8 mouse cellular contexts compared by ENCODE assay signal in the genomic region with DNA sequence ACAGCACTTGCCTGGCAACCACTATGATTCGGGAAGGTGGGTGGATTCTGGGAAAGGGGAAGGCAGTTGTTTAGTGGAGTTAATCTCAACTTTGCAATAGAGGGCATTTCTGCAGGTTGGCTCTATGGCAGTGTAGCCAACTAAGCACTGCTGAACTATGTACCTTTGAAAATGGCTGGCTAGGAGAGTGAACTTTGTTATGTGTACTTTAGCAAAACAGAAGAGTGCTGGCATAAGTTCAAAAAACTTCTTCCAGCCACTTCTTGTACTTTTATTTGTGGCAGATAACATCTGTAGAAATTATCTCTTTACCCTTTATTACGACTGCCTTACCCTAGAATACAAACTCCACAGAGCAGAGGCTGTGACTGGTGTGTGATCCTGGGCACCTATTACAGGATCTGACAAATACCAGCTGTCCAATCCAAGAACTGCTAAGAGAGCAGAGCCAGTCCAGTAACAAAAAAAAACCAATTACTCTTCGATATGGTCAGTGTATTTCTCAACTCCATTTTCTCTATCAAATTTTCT. TPM values are rescaled to one million over a fixed set of nuclear protein-coding genes. Genes with fewer than 3 reads are reported as not detected.
DNase-seq lines count a peak whose midpoint lies in the region; ATAC-seq lines count a peak whose summit lies in the region.

No protein-coding gene starts in this region.

- no peak overlapping the region for H3K27ac ChIP-seq in heart, embryonic 16.5 days (ENCODE audit: low read length)
- H3K27ac ChIP-seq in brown adipose tissue, adult 24 weeks (replicated peaks; ENCODE audit: low read depth, low read length), result no peak overlapping the region
- no peak overlapping the region for H3K27ac ChIP-seq in intestine, embryonic 14.5 days (ENCODE audit: low read depth)
- peak overlapping the region; percentile 80; the same call in 1 of the 2 replicates for H3K27ac ChIP-seq in midbrain, embryonic 12.5 days (replicated peaks)

- H3K9ac ChIP-seq in heart, embryonic 16.5 days (ENCODE audit: low read length), result no peak overlapping the region; the same call in 1 of the 2 replicates
- H3K9ac ChIP-seq in intestine, embryonic 14.5 days (ENCODE audit: low read length), result no peak overlapping the region
- peak overlapping the region; percentile 34; the same call in 1 of the 2 replicates for H3K9ac ChIP-seq in midbrain, embryonic 12.5 days (replicated peaks)

- WGBS in heart, embryonic 16.5 days, result 37% methylated on average over 3 of the region's 3 CpGs
- 35% methylated on average over 3 of the region's 3 CpGs for WGBS in intestine, embryonic 14.5 days
- WGBS in midbrain, embryonic 12.5 days, result 64% methylated on average over 3 of the region's 3 CpGs

- no peaks in the 10 kb centered on the region for H3K9me3 ChIP-seq in heart, embryonic 16.5 days (replicated peaks; ENCODE audit: control insufficient read depth, low read length)
- H3K9me3 ChIP-seq in intestine, embryonic 14.5 days (ENCODE audit: control insufficient read depth, low read length), result no peaks in the 10 kb centered on the region
- no peaks in the 10 kb centered on the region for H3K9me3 ChIP-seq in midbrain, embryonic 12.5 days

- H3K4me2 ChIP-seq in heart, embryonic 16.5 days (ENCODE audit: low read depth, low read length), result peak overlapping the region; percentile 66
- peak overlapping the region; percentile 55 for H3K4me2 ChIP-seq in intestine, embryonic 14.5 days (ENCODE audit: low read length)
- H3K4me2 ChIP-seq in midbrain, embryonic 12.5 days (replicated peaks), result peak overlapping the region; percentile 57

- peaks cover 3% of the 10 kb centered on the region for H3K4me1 ChIP-seq in heart, embryonic 16.5 days (ENCODE audit: control insufficient read depth, insufficient read depth, low read length)
- H3K4me1 ChIP-seq in brown adipose tissue, adult 24 weeks (ENCODE audit: control insufficient read depth, insufficient read depth, insufficient read length, low read length), result peaks cover 3% of the 10 kb centered on the region
- peaks cover 12% of the 10 kb centered on the region; the same call in 1 of the 2 replicates for H3K4me1 ChIP-seq in intestine, embryonic 14.5 days (replicated peaks; ENCODE audit: control insufficient read depth, insufficient read depth, low read length)
- peaks cover 5% of the 10 kb centered on the region for H3K4me1 ChIP-seq in midbrain, embryonic 12.5 days

- no peak for ATAC-seq in heart, embryonic 16.5 days (replicated peaks; ENCODE audit: extremely low read depth, insufficient read depth, low FRiP score)
- no peak for ATAC-seq in intestine, embryonic 14.5 days (replicated peaks; ENCODE audit: low FRiP score, low TSS enrichment, low read depth)
- ATAC-seq in midbrain, embryonic 12.5 days (ENCODE audit: low FRiP score, low read depth), result no peak; the same call in 1 of the 2 replicates

- no peak for DNase-seq in heart, postnatal 4 days
- DNase-seq in intestine, embryonic 14.5 days (ENCODE audit: low spot score), result no peak
- no peak for DNase-seq in left cerebral cortex, adult 8-10 months (ENCODE audit: low spot score in 2 of 2)
- DNase-seq in thymus, postnatal 25 days, result no peak
- no peak for DNase-seq in thymus, postnatal 0 days (ENCODE audit: low spot score)

- no peak overlapping the region; the same call in 1 of the 2 replicates for H3K4me3 ChIP-seq in heart, embryonic 16.5 days (ENCODE audit: low read length)
- peak overlapping the region; percentile 60; the same call in 1 of the 2 replicates for H3K4me3 ChIP-seq in brown adipose tissue, adult 24 weeks (ENCODE audit: insufficient read depth, low read depth, low read length)
- 0 out of 2 replicates have a peak overlapping the region, but pooled peaks have one; percentile 64 for H3K4me3 ChIP-seq in intestine, embryonic 14.5 days (ENCODE audit: low read depth, low read length)
- peak overlapping the region; percentile 64; the same call in 1 of the 2 replicates for H3K4me3 ChIP-seq in midbrain, embryonic 12.5 days

- H3K36me3 ChIP-seq in heart, embryonic 16.5 days (ENCODE audit: control insufficient read depth, insufficient read depth), result no peaks in the 10 kb centered on the region
- peaks cover 3% of the 10 kb centered on the region; the same call in 1 of the 2 replicates for H3K36me3 ChIP-seq in intestine, embryonic 14.5 days (ENCODE audit: control insufficient read depth, insufficient read depth, low read length)
- H3K36me3 ChIP-seq in midbrain, embryonic 12.5 days, result 0 out of 2 replicates have a peak, but pooled peaks cover 3% of the 10 kb centered on the region

- no peaks in the 10 kb centered on the region for H3K27me3 ChIP-seq in heart, embryonic 16.5 days (ENCODE audit: control insufficient read depth, insufficient read depth, low read length)
- H3K27me3 ChIP-seq in intestine, embryonic 14.5 days (replicated peaks; ENCODE audit: control insufficient read depth, insufficient read depth, low read length), result no peaks in the 10 kb centered on the region
- no peaks in the 10 kb centered on the region for H3K27me3 ChIP-seq in midbrain, embryonic 12.5 days

RNA-seq across cellular contexts. Expression of a gene that starts 0.8 kb away (rescaled TPM):
- polyA plus RNA-seq in heart, embryonic 16.5 days (2015; fragmentation: Nextera tagmentation; extraction: Ambion mirVana), result 4.0 and 4.2 TPM in 2 replicates
- total RNA-seq in heart, postnatal 4 days (2021), result 1 to 10 TPM; 2.0 to 2.1 TPM
- polyA plus RNA-seq in brown adipose tissue, adult 24 weeks (2012; ENCODE audit: insufficient read depth, insufficient read length, missing spikeins), result 2.9 and 4.3 TPM in 2 replicates
- polyA plus RNA-seq in intestine, embryonic 14.5 days (2014; fragmentation: Nextera tagmentation; extraction: Ambion mirVana), result 8.0 and 9.2 TPM in 2 replicates
- 10.9 and 11.2 TPM in 2 replicates for polyA plus RNA-seq in midbrain, embryonic 12.5 days (2016; fragmentation: Nextera tagmentation; extraction: Ambion mirVana)
- total RNA-seq in left cerebral cortex, adult 8-10 months (2022), result 1 to 10 TPM; 3.4 to 5.1 (median 4.3) TPM
- 6.7 TPM in 2 replicates for polyA plus RNA-seq in thymus, postnatal 0 days (2015; fragmentation: Nextera tagmentation; extraction: Ambion mirVana)

RNA-seq across cellular contexts. Expression of a gene that starts 51.5 kb away (rescaled TPM):
- 0.61 and 1.3 TPM in 2 replicates for polyA plus RNA-seq in heart, embryonic 16.5 days (2015; fragmentation: Nextera tagmentation; extraction: Ambion mirVana)
- under 1 TPM; 0.48 to 0.68 TPM for total RNA-seq in heart, postnatal 4 days (2021)
- 0.75 and 0.91 TPM in 2 replicates for polyA plus RNA-seq in brown adipose tissue, adult 24 weeks (2012; ENCODE audit: insufficient read depth, insufficient read length, missing spikeins)
- polyA plus RNA-seq in intestine, embryonic 14.5 days (2014; fragmentation: Nextera tagmentation; extraction: Ambion mirVana), result 0.75 and 0.91 TPM in 2 replicates
- 0.19 and 0.35 TPM in 2 replicates for polyA plus RNA-seq in midbrain, embryonic 12.5 days (2016; fragmentation: Nextera tagmentation; extraction: Ambion mirVana)
- total RNA-seq in left cerebral cortex, adult 8-10 months (2022), result 1 to 10 TPM in 3 of 4 experiments, under 1 TPM in 1; 0.32 to 3.3 (median 1.7) TPM
- 2.7 and 3.7 TPM in 2 replicates for polyA plus RNA-seq in thymus, postnatal 0 days (2015; fragmentation: Nextera tagmentation; extraction: Ambion mirVana)
